Comparison of ENCODE assay signal across 7 mouse cellular contexts in the genomic region with DNA sequence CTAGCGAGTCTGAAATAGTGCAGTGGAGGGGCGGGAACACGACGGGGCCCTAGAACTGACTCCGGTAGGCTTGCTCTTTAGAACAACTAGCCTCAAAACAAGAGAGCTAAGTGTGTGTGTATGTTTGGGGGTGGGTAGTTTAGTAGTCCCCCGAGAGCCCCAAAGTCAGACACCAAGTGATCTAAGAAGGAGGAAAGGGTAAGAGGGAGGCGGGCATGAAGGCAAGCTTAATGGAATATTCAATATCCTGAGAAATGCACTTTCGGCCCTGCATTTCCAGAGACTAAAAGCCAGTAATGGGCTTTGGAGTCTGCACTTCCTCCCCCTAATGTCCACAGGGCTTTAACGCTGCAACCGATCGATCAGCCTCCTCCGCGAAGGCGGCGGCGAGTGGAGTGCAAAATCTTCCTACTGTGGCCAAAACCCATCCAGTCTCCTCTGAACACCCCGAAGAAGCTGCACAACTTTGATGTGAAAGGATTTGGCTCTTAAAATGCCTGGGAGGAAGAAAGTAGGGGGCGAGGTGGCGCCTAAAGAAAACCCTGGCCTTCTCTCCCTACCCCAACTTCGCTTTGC. TPM values are rescaled to one million over a fixed set of nuclear protein-coding genes. Genes with fewer than 3 reads are reported as not detected.
DNase-seq lines count a peak whose midpoint lies in the region; ATAC-seq and TF ChIP-seq lines count a peak whose summit lies in the region.

No protein-coding gene starts in this region.

- TF ChIP-seq CTCF in bone marrow macrophage, adult 2 months (IDR thresholded peaks at IDR 0.05; ENCODE audit: low read depth, low read length), result no peak
- TF ChIP-seq CTCF in layer of hippocampus, adult 2 months (conservative IDR thresholded peaks at IDR 0.05), result no peak

- H3K9me3 ChIP-seq in embryonic facial prominence, embryonic 14.5 days (ENCODE audit: control insufficient read depth, low read length), result no peaks in the 10 kb centered on the region
- H3K9me3 ChIP-seq in hindbrain, embryonic 15.5 days, result no peaks in the 10 kb centered on the region

- no peaks in the 10 kb centered on the region for H3K36me3 ChIP-seq in embryonic facial prominence, embryonic 14.5 days (ENCODE audit: control insufficient read depth, insufficient read depth, low read length)
- no peaks in the 10 kb centered on the region for H3K36me3 ChIP-seq in hindbrain, embryonic 15.5 days

- WGBS in embryonic facial prominence, embryonic 14.5 days, result 10% methylated on average over 20 of the region's 20 CpGs
- WGBS in hindbrain, embryonic 15.5 days, result 8% methylated on average over 20 of the region's 20 CpGs

- peak overlapping the region; percentile 62; the same call in 1 of the 2 replicates for H3K4me3 ChIP-seq in bone marrow macrophage, adult 2 months (ENCODE audit: insufficient read depth, low read length)
- peak overlapping the region; percentile 68 for H3K4me3 ChIP-seq in embryonic facial prominence, embryonic 14.5 days (ENCODE audit: low read depth, low read length)
- H3K4me3 ChIP-seq in hindbrain, embryonic 15.5 days, result peak overlapping the region; percentile 49
- no peak overlapping the region; the same call in 1 of the 2 replicates for H3K4me3 ChIP-seq in layer of hippocampus, adult 2 months

- no peak for TF ChIP-seq POLR2A in bone marrow macrophage, adult 2 months (IDR thresholded peaks at IDR 0.05; ENCODE audit: borderline replicate concordance, low read depth, low read length)

- H3K27me3 ChIP-seq in embryonic facial prominence, embryonic 14.5 days (replicated peaks; ENCODE audit: control insufficient read depth, insufficient read depth, low read length), result 0 out of 2 replicates have a peak, but pooled peaks cover 3% of the 10 kb centered on the region
- peaks cover 40% of the 10 kb centered on the region for H3K27me3 ChIP-seq in hindbrain, embryonic 15.5 days

- no peak for DNase-seq in embryonic facial prominence, embryonic 14.5 days (ENCODE audit: low spot score)
- DNase-seq in mesoderm, embryonic 11.5 days (ENCODE audit: low read depth, low spot score), result peak; percentile 40
- no peak for DNase-seq in layer of hippocampus, adult 2 months (ENCODE audit: low spot score in 2 of 2)
- DNase-seq in left cerebral cortex, postnatal 4 days, result no peak
- no peak for DNase-seq in ovary, adult 18-20 months (ENCODE audit: low spot score)

- peak overlapping the region; percentile 64 for H3K9ac ChIP-seq in embryonic facial prominence, embryonic 14.5 days (ENCODE audit: low read depth, low read length)
- no peak overlapping the region for H3K9ac ChIP-seq in hindbrain, embryonic 15.5 days

- no peak for ATAC-seq in embryonic facial prominence, embryonic 14.5 days (ENCODE audit: low read depth)
- no peak for ATAC-seq in hindbrain, embryonic 15.5 days (ENCODE audit: low FRiP score, low read depth)

- intact Hi-C loops in left cerebral cortex, postnatal 4 days (cut with DNase I), result loop anchor here (10.0 kb wide), 1 partner anchor 1519 kb away; no protein-coding TSS in a partner anchor

- peak overlapping the region; percentile 99 for H3K4me2 ChIP-seq in embryonic facial prominence, embryonic 14.5 days (ENCODE audit: low read depth, low read length)
- H3K4me2 ChIP-seq in hindbrain, embryonic 15.5 days, result peak overlapping the region; percentile 94

- H3K27ac ChIP-seq in bone marrow macrophage, adult 2 months (ENCODE audit: insufficient read depth, low read depth, low read length), result no peak overlapping the region
- no peak overlapping the region for H3K27ac ChIP-seq in embryonic facial prominence, embryonic 14.5 days (replicated peaks; ENCODE audit: low read depth, low read length)
- no peak overlapping the region for H3K27ac ChIP-seq in hindbrain, embryonic 15.5 days (replicated peaks)
- H3K27ac ChIP-seq in layer of hippocampus, adult 2 months, result no peak overlapping the region

- peaks cover 8% of the 10 kb centered on the region for H3K4me1 ChIP-seq in bone marrow macrophage, adult 2 months (ENCODE audit: control insufficient read depth, insufficient read depth, low read length)
- H3K4me1 ChIP-seq in embryonic facial prominence, embryonic 14.5 days (ENCODE audit: control insufficient read depth, insufficient read depth, low read length), result peaks cover 16% of the 10 kb centered on the region; the same call in 1 of the 2 replicates
- H3K4me1 ChIP-seq in hindbrain, embryonic 15.5 days (replicated peaks), result peaks cover 31% of the 10 kb centered on the region

RNA-seq across cellular contexts. Expression of a gene that starts 1.5 kb away (rescaled TPM):
- polyA plus RNA-seq in bone marrow macrophage, adult 2 months (2012; ENCODE audit: insufficient read depth, insufficient read length, missing spikeins), result 0.15 TPM in 1 of 2 replicates, not detected in the other
- polyA plus RNA-seq in embryonic facial prominence, embryonic 14.5 days (2014; fragmentation: Nextera tagmentation; extraction: Ambion mirVana), result 13.7 and 15.7 TPM in 2 replicates
- polyA plus RNA-seq in hindbrain, embryonic 15.5 days (2015; fragmentation: Nextera tagmentation; extraction: Ambion mirVana), result 5.0 and 5.6 TPM in 2 replicates
- total RNA-seq in layer of hippocampus, adult 2 months (2021), result 10 to 100 TPM; 24.6 to 25.7 TPM
- total RNA-seq in left cerebral cortex, postnatal 4 days (2021), result 10 to 100 TPM; 13.5 to 15.5 TPM
